Mouse (Mus musculus) forebrain, postnatal 0 days (tissue): Measurements from ENCODE around the gene Rb1. TPM values are rescaled to one million over a fixed set of nuclear protein-coding genes. Genes with fewer than 3 reads are reported as not detected.
A peak's percentile ranks its signal among the peaks of the same experiment; 100 is the strongest.

ENCODE experiments used
- ATAC-seq: fragments of 200-750 bp; cut with Nextera tagmentation; 2 replicates; pipeline ENCODE4 v1.8.0; 2017; ENCODE audit warnings: mild to moderate bottlenecking, moderate library complexity
- DNase-seq: peaks from one replicate; pipeline ENCODE4 v3.0.0-alpha.2; 2015
- H3K27ac ChIP-seq: fragments of 300-500 bp; sonication (generic); 2 replicates; pipeline ENCODE4 v1.5.1; 2014; ENCODE audit warnings: low read depth, mild to moderate bottlenecking, antibody characterized with exemption, low read length, moderate library complexity, mixed read lengths
- H3K27me3 ChIP-seq: fragments of 300-500 bp; sonication (generic); 2 replicates; pipeline ENCODE4 v1.6.1; 2014; ENCODE audit warnings: mild to moderate bottlenecking, low read length, mixed read lengths; ENCODE audit not compliant: insufficient read depth
- H3K36me3 ChIP-seq: fragments of 300-500 bp; sonication (generic); 2 replicates; pipeline ENCODE4 v1.6.1; 2014; ENCODE audit warnings: mild to moderate bottlenecking, moderate library complexity; ENCODE audit not compliant: insufficient read depth
- H3K4me1 ChIP-seq: fragments of 300-500 bp; sonication (generic); 2 replicates; pipeline ENCODE4 v1.6.1; 2014; ENCODE audit warnings: antibody characterized with exemption; ENCODE audit not compliant: insufficient read depth
- H3K4me2 ChIP-seq: fragments of 300-500 bp; sonication (generic); 2 replicates; pipeline ENCODE4 v1.6.1; 2014; ENCODE audit warnings: low read depth, mild to moderate bottlenecking, moderate library complexity
- H3K4me3 ChIP-seq: fragments of 300-500 bp; sonication (generic); 2 replicates; pipeline ENCODE4 v1.5.1; 2014; ENCODE audit warnings: low read depth, low read length, mixed read lengths
- H3K9ac ChIP-seq: fragments of 300-500 bp; sonication (generic); 2 replicates; pipeline ENCODE4 v1.6.1; 2014; ENCODE audit warnings: mild to moderate bottlenecking
- H3K9me3 ChIP-seq: fragments of 300-500 bp; sonication (generic); 2 replicates; pipeline ENCODE4 v1.6.1; 2016; ENCODE audit warnings: low read length
- CTCF ChIP-seq: sonication (generic); IDR thresholded peaks from 2 replicates; pipeline ENCODE4 v1.5.1; 2016; ENCODE audit warnings: antibody characterized with exemption, control low read depth, low read depth
- WGBS: fragments of 180-500 bp; shearing (Covaris S2); extraction: QIAGEN DNeasy Blood & Tissue Kit; methylation state at CpG from one replicate; pipeline ENCODE4 v1.1.7; 2014; 5-methylcytosine and 5-hydroxymethylcytosine counted together
- polyA plus RNA-seq: library from polyadenylated mRNA; unstranded; fragments of >200 nt; fragmentation: Nextera tagmentation; extraction: Ambion mirVana; gene quantifications from 2 replicates; pipeline ENCODE4 v1.2.1, GENCODE M21; 2015
- total RNA-seq: library from RNA; depleted of rRNA; stranded (reverse); fragments of >200 nt; gene quantifications from 2 replicates; pipeline ENCODE4 v1.2.3, GENCODE M21; 2014

Gene Rb1
- total and polyA plus RNA-seq, 2 experiments from 2014 or later: 20.6 to 37.9 TPM

- H3K4me1 ChIP-seq: no peaks in the 10 kb centered on the region
- ATAC-seq: no peak
- WGBS: 70% methylated on average over 11 of the region's 11 CpGs
- no peak overlapping the region for H3K4me3 ChIP-seq
- no peak overlapping the region for H3K9ac ChIP-seq
- DNase-seq: no peak
- no peaks in the 10 kb centered on the region for H3K27me3 ChIP-seq
- TF ChIP-seq CTCF: no peak
- no peak overlapping the region for H3K27ac ChIP-seq
- H3K36me3 ChIP-seq: peaks cover 27% of the 10 kb centered on the region
- no peak overlapping the region for H3K4me2 ChIP-seq
- H3K9me3 ChIP-seq: no peaks in the 10 kb centered on the region
These were observed 152.0 kb downstream of the Rb1 start for GRCm38 (mm10) chr14:73173662-73174061.

GRCm38 (mm10) chr14:73172196-73173011 lies 153.2 kb downstream of the Rb1 start:
- peak; percentile 86 for ATAC-seq
- H3K4me3 ChIP-seq: no peak overlapping the region
- H3K9me3 ChIP-seq: no peaks in the 10 kb centered on the region
- no peak overlapping the region for H3K4me2 ChIP-seq
- TF ChIP-seq CTCF: no peak
- H3K36me3 ChIP-seq: peaks cover 28% of the 10 kb centered on the region
- no peaks in the 10 kb centered on the region for H3K4me1 ChIP-seq
- DNase-seq: peak; percentile 26
- H3K9ac ChIP-seq: no peak overlapping the region
- H3K27me3 ChIP-seq: no peaks in the 10 kb centered on the region
- 38% methylated on average over 12 of the region's 12 CpGs for WGBS
- no peak overlapping the region for H3K27ac ChIP-seq

DNA sequence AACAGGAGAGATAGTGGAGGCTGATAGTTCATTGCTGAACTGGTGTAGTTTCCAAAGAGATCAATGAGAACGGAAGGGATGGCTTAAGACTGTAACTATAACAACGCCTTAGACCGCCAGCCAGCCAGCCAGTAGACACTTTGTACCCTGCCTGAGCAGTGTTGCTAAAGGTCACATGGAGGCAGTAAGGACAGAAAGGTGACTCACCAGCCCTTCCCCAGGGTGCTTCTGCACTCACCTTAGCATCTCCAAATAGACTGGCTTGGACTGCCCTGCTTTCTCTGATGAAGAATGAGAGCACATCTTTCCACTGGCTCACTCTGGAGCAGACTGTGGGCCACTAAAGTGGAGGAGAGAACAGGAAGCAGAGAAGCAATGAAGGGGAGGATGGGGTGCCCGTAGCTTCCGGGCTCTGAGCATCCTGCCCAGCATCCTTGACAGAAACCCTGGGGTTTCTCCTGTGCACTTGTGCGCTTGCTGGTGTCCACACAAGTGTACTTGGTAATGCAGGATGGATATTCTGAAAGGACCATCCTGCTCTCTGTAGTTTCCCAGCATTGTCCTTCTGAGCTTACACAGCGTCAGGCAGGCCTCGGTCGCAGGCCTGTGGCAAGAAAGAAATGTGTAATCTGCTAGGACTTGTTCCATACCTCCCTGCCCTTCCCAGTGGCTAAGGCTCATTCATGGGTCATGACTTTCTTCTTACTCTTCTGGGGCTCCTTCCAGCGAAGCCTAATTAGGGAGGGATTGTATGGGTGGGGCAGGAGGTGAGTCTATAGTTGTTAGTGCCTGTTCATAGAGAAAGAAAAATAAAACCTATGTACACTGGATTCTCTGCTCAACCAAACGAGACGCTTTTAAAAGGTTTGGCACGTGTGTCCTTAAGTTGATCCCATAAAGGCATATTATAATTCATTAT lies 155.4 kb downstream of the Rb1 start:
- 70% methylated on average over 13 of the region's 13 CpGs for WGBS
- ATAC-seq (no peak), DNase-seq (no peak)
- H3K36me3 ChIP-seq: peaks cover 39% of the 10 kb centered on the region
- no peak overlapping the region for H3K4me2 ChIP-seq
- no peak overlapping the region for H3K4me3 ChIP-seq
- H3K4me1 ChIP-seq: no peaks in the 10 kb centered on the region
- TF ChIP-seq CTCF: no peak
- H3K27ac ChIP-seq: no peak overlapping the region
- H3K27me3 ChIP-seq: no peaks in the 10 kb centered on the region
- H3K9ac ChIP-seq: no peak overlapping the region
- H3K9me3 ChIP-seq: no peaks in the 10 kb centered on the region

GRCm38 (mm10) chr14:73168605-73169004 lies 157.0 kb downstream of the Rb1 start:
- Histone ChIP-seq H3K27me3 (no peaks in the 10 kb centered on the region), H3K4me1 (no peaks in the 10 kb centered on the region), H3K9me3 (no peaks in the 10 kb centered on the region), H3K27ac (no peak overlapping the region), H3K9ac (no peak overlapping the region), H3K4me3 (no peak overlapping the region), H3K36me3 (peaks cover 52% of the 10 kb centered on the region), H3K4me2 (no peak overlapping the region)
- no peak for TF ChIP-seq CTCF
- no peak for ATAC-seq
- 92% methylated on average over 6 of the region's 6 CpGs for WGBS
- DNase-seq: no peak

GRCm38 (mm10) chr14:73165136-73165535 lies 160.5 kb downstream of the Rb1 start:
- no peak for TF ChIP-seq CTCF
- ATAC-seq (no peak), DNase-seq (no peak)
- Histone ChIP-seq H3K9ac (no peak overlapping the region), H3K4me3 (no peak overlapping the region), H3K27ac (no peak overlapping the region), H3K9me3 (no peaks in the 10 kb centered on the region), H3K4me1 (no peaks in the 10 kb centered on the region), H3K36me3 (peaks cover 59% of the 10 kb centered on the region), H3K4me2 (no peak overlapping the region), H3K27me3 (no peaks in the 10 kb centered on the region)
- WGBS: 97% methylated on average over 6 of the region's 6 CpGs

DNA sequence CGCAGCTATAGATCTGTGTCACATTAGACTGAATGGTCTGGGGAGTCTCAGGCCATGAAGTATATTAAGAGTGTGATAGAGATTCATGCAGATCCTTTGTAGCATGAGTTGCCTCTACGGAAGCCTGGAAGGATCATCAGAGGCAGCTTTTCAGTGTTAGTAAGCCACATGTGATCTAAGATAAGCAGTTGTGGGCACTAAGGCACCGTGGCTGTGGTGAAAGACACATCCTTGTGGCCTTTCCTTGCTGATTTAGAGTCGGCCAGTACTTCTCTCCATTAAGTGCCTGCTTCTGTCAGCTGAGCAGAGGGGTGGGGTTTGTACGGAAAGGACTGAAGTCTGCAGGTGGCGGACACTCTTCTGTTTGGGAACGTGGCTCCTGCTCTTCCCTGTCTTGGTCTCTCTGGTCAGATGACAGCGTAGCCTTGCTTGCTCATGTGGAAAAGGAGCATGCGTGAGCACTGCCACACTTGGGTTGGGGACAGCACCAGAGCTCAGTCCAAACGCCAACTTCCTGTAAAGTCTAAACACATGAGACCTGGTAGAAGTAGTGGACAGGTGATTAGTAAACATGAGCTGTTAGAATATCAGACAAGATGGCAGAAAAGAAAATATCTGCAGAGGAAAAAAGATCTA lies 162.1 kb downstream of the Rb1 start:
- Histone ChIP-seq H3K36me3 (peaks cover 58% of the 10 kb centered on the region), H3K4me1 (no peaks in the 10 kb centered on the region), H3K27me3 (no peaks in the 10 kb centered on the region), H3K9me3 (no peaks in the 10 kb centered on the region), H3K27ac (no peak overlapping the region), H3K9ac (no peak overlapping the region), H3K4me2 (no peak overlapping the region), H3K4me3 (no peak overlapping the region)
- ATAC-seq (no peak), DNase-seq (no peak)
- 94% methylated on average over 10 of the region's 10 CpGs for whole genome bisulfite sequencing
- no peak for TF ChIP-seq CTCF
